Mouse (Mus musculus): ENCODE data around the gene Kl. TPM values are rescaled to one million over a fixed set of nuclear protein-coding genes. Genes with fewer than 3 reads are reported as not detected.

Kl gene
- polyA plus RNA-seq, 1 experiment from 2014 or later, result 0.04 TPM

DNA sequence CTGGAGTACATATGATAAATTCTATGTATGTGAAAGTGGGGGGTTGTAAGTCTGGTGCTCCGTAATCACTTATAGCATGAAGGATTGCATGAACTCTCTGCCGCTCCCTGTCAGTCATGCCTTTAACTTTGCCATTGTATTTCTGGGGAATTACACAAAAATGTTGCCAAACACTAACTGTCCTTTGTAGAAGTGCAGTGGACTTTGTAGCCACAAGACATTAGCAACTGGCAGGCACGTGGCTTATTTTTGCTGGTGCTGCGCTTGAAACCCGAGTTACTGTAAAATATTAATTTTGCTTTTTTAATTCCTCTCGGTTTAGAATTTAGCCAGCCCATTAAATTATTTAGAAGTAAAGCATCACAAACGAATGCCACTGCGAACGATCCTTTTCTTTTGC, 2.4 kb downstream of the Kl start:
- Histone ChIP-seq H3K4me2 (ENCODE audit: low read depth, low read length) (no peak overlapping the region), H3K9me3 (ENCODE audit: control insufficient read depth, low read length) (no peaks in the 10 kb centered on the region), H3K9ac (ENCODE audit: low read depth, low read length) (no peak overlapping the region), H3K27me3 (replicated peaks; ENCODE audit: control insufficient read depth, insufficient read depth, low read length) (peaks cover 25% of the 10 kb centered on the region), H3K36me3 (ENCODE audit: control insufficient read depth, insufficient read depth, low read length) (no peaks in the 10 kb centered on the region), H3K4me3 (ENCODE audit: low read length) (no peak overlapping the region), H3K27ac (ENCODE audit: low read length) (no peak overlapping the region), H3K4me1 (ENCODE audit: control insufficient read depth, insufficient read depth, low read length) (peaks cover 9% of the 10 kb centered on the region)
- no peak for ATAC-seq
- WGBS, result 90% methylated on average over 9 of the region's 9 CpGs

DNA sequence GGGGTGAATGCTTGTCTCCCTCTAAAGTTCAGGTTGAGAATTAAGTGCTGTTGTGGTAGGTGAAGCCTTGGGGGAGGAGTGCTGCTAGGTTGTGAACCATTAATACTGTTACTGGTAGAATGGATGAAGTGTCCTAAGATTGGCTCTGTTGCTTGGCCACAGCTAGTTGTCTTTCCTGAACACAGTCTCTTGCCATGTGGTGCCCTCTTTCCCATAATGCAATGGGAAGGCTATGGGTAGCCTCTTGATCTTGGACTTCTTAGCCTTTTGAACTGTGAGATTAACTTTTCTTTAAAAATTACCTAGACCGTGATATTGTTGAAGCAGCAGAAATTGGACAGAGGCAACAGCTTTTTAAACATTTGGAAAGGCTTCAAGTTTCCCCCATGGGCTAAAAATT, 7.5 kb downstream of the Kl start:
- H3K9ac ChIP-seq (ENCODE audit: low read depth, low read length), result no peak overlapping the region
- WGBS, result 79% methylated on average over 1 of the region's 1 CpGs
- no peak for ATAC-seq

DNA sequence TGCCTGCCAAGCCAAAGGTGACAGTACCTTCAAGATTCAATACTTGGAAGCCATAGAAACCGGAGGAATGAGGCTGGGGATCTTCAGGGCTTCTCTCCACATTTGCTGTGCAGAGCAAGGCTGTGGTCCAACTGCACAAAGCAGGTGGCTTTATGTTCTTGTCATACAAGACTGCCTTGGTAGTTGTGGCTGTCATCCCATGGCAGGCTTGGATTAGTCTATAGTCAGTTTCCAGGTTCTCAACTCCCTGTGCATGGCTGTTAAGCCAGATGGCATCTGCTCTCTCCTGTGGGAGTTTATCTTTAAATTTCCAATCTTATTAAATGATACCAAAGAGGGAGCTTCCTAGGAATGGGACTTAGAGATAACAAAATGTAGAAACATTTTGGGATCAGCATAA, 9.2 kb downstream of the Kl start:
- Histone ChIP-seq H3K9ac (ENCODE audit: low read depth, low read length) (no peak overlapping the region), H3K27ac (ENCODE audit: low read length) (no peak overlapping the region), H3K9me3 (ENCODE audit: control insufficient read depth, low read length) (no peaks in the 10 kb centered on the region), H3K4me3 (ENCODE audit: low read length) (no peak overlapping the region), H3K36me3 (ENCODE audit: control insufficient read depth, insufficient read depth, low read length) (no peaks in the 10 kb centered on the region), H3K27me3 (replicated peaks; ENCODE audit: control insufficient read depth, insufficient read depth, low read length) (no peaks in the 10 kb centered on the region), H3K4me2 (ENCODE audit: low read depth, low read length) (no peak overlapping the region), H3K4me1 (ENCODE audit: control insufficient read depth, insufficient read depth, low read length) (no peaks in the 10 kb centered on the region)
- no peak for ATAC-seq
- WGBS, result 86% methylated on average over 1 of the region's 1 CpGs

More for the DNA sequence above, 7.5 kb downstream of the Kl start:
- Histone ChIP-seq H3K36me3 (ENCODE audit: control insufficient read depth, insufficient read depth, low read length) (no peaks in the 10 kb centered on the region), H3K4me1 (ENCODE audit: control insufficient read depth, insufficient read depth, low read length) (no peaks in the 10 kb centered on the region), H3K4me3 (ENCODE audit: low read length) (no peak overlapping the region), H3K27me3 (replicated peaks; ENCODE audit: control insufficient read depth, insufficient read depth, low read length) (no peaks in the 10 kb centered on the region), H3K9me3 (ENCODE audit: control insufficient read depth, low read length) (no peaks in the 10 kb centered on the region), H3K27ac (ENCODE audit: low read length) (no peak overlapping the region), H3K4me2 (ENCODE audit: low read depth, low read length) (no peak overlapping the region)

DNA sequence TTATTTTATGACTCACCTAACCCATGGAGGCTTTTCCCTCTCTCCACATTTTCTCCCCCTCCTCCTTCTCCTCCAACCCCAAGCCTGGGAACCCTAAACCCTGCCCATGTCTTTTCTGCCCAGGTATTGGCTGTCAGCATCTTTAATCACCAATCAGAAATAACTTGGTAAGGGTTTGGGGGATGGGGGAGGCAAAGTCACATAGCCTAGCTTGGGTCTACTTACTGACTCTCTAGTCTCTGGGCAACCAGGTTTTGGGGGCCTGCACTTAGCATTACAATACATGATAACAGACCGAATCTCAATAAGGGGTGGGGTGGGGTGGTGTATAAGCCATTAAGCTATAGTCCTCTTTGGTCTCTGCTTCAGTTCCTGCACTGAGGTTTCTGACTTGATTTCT, 10.3 kb downstream of the Kl start:
- Histone ChIP-seq H3K4me1 (ENCODE audit: control insufficient read depth, insufficient read depth, low read length) (no peaks in the 10 kb centered on the region), H3K27ac (ENCODE audit: low read length) (no peak overlapping the region), H3K9me3 (ENCODE audit: control insufficient read depth, low read length) (no peaks in the 10 kb centered on the region), H3K36me3 (ENCODE audit: control insufficient read depth, insufficient read depth, low read length) (no peaks in the 10 kb centered on the region), H3K27me3 (replicated peaks; ENCODE audit: control insufficient read depth, insufficient read depth, low read length) (no peaks in the 10 kb centered on the region), H3K9ac (ENCODE audit: low read depth, low read length) (no peak overlapping the region), H3K4me3 (ENCODE audit: low read length) (no peak overlapping the region), H3K4me2 (ENCODE audit: low read depth, low read length) (no peak overlapping the region)
- ATAC-seq, result no peak
- WGBS, result 82% methylated on average over 1 of the region's 1 CpGs

DNA sequence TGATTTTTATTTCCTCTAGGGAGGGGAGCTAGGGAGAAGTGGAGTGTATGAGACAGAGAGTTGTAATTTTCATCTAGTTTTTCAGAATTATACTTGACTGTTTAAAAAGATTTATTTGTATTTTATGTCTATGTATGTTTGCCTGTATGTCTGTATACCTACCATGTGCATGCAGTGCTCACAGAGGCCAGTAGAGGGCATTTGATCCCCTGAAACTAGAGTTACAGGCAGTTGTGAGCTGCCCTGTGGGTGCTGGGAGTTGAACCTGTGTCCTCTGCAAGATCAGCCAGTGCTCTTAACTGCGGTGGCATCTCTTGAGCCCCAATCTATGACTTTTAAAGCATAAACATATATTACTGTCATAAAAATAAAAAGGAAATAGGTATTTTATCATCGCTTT, 15.5 kb downstream of the Kl start:
- Histone ChIP-seq H3K4me1 (ENCODE audit: control insufficient read depth, insufficient read depth, low read length) (no peaks in the 10 kb centered on the region), H3K9me3 (ENCODE audit: control insufficient read depth, low read length) (no peaks in the 10 kb centered on the region), H3K9ac (ENCODE audit: low read depth, low read length) (no peak overlapping the region), H3K27ac (ENCODE audit: low read length) (no peak overlapping the region), H3K4me3 (ENCODE audit: low read length) (no peak overlapping the region), H3K27me3 (replicated peaks; ENCODE audit: control insufficient read depth, insufficient read depth, low read length) (no peaks in the 10 kb centered on the region), H3K36me3 (ENCODE audit: control insufficient read depth, insufficient read depth, low read length) (no peaks in the 10 kb centered on the region), H3K4me2 (ENCODE audit: low read depth, low read length) (no peak overlapping the region)
- WGBS, result 96% methylated on average over 2 of the region's 2 CpGs
- no peak for ATAC-seq

DNA sequence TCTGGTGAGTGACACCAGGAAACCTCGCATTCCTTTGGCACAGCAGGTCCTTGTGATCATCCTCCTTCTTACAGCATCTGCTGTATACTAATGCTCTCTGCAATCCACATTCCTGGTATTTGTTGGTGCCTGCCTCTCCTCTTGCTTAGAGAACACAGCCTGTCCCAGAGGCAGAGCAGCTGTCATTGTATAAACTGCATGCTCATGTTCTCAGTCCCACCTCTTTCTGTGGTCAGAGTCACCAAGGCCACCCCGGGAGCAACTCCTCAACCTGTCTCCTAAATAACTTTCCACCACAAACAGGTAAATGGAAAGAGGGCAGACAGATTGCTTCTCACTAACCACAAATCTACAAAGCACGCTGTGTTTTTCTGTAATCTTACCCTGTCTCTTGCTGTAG, 18.1 kb downstream of the Kl start:
- Histone ChIP-seq H3K36me3 (ENCODE audit: control insufficient read depth, insufficient read depth, low read length) (no peaks in the 10 kb centered on the region), H3K9ac (ENCODE audit: low read depth, low read length) (no peak overlapping the region), H3K9me3 (ENCODE audit: control insufficient read depth, low read length) (no peaks in the 10 kb centered on the region), H3K4me3 (ENCODE audit: low read length) (no peak overlapping the region), H3K4me2 (ENCODE audit: low read depth, low read length) (no peak overlapping the region), H3K4me1 (ENCODE audit: control insufficient read depth, insufficient read depth, low read length) (no peaks in the 10 kb centered on the region), H3K27me3 (replicated peaks; ENCODE audit: control insufficient read depth, insufficient read depth, low read length) (no peaks in the 10 kb centered on the region), H3K27ac (ENCODE audit: low read length) (no peak overlapping the region)
- WGBS, result 37% methylated on average over 3 of the region's 3 CpGs
- ATAC-seq, result no peak

DNA sequence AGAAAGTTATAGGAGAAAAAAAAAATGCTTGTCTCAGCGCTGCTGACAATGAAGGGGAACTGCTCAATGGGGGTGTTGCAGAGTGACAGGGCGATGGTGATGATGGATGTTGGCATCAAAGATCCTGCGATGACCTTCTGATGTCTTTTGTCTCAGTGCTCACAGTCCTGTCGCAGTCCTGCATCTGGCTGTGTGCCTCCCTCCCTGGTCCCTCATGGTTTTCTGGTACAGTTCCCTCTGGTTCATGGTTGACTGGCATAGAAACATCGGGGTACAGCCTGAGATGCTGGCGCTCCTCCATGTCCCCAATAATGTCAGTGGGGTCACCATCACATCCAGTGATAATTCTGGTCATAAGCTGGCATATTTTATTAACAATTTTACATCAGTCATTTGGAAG, 18.7 kb downstream of the Kl start:
- ATAC-seq, result no peak
- Histone ChIP-seq H3K4me1 (ENCODE audit: control insufficient read depth, insufficient read depth, low read length) (no peaks in the 10 kb centered on the region), H3K27me3 (replicated peaks; ENCODE audit: control insufficient read depth, insufficient read depth, low read length) (no peaks in the 10 kb centered on the region), H3K9me3 (ENCODE audit: control insufficient read depth, low read length) (no peaks in the 10 kb centered on the region), H3K4me3 (ENCODE audit: low read length) (no peak overlapping the region), H3K36me3 (ENCODE audit: control insufficient read depth, insufficient read depth, low read length) (no peaks in the 10 kb centered on the region), H3K27ac (ENCODE audit: low read length) (no peak overlapping the region), H3K4me2 (ENCODE audit: low read depth, low read length) (no peak overlapping the region), H3K9ac (ENCODE audit: low read depth, low read length) (no peak overlapping the region)
- WGBS, result 67% methylated on average over 6 of the region's 6 CpGs

DNA sequence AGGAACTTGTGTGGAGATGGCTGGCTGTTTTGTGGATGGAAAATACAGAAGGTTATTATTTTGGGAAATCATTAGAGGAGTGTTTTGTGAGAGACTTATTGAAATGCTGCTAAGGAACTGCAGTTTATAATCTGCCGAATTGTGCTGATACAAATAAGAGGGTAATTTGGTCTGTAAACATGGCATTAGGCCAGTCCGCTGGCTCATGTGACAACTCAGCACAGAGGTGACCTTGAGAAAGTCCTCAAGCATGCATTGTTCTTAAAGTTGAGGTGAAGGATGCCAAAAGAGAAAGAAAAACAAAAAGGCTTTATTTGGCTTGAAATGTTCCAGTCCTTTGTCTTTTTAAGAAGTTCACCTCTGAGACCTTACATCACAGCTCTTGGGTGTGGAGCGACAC, 21.8 kb downstream of the Kl start:
- no peaks in the 10 kb centered on the region for H3K36me3 ChIP-seq (ENCODE audit: control insufficient read depth, insufficient read depth, low read length)
- H3K9ac ChIP-seq (ENCODE audit: low read depth, low read length), result no peak overlapping the region
- no peaks in the 10 kb centered on the region for H3K27me3 ChIP-seq (replicated peaks; ENCODE audit: control insufficient read depth, insufficient read depth, low read length)
- 61% methylated on average over 3 of the region's 3 CpGs for WGBS
- H3K4me2 ChIP-seq (ENCODE audit: low read depth, low read length), result no peak overlapping the region
- H3K4me3 ChIP-seq (ENCODE audit: low read length), result no peak overlapping the region
- no peaks in the 10 kb centered on the region for H3K4me1 ChIP-seq (ENCODE audit: control insufficient read depth, insufficient read depth, low read length)
- H3K9me3 ChIP-seq (ENCODE audit: control insufficient read depth, low read length), result no peaks in the 10 kb centered on the region
- H3K27ac ChIP-seq (ENCODE audit: low read length), result no peak overlapping the region
- no peak for ATAC-seq

DNA sequence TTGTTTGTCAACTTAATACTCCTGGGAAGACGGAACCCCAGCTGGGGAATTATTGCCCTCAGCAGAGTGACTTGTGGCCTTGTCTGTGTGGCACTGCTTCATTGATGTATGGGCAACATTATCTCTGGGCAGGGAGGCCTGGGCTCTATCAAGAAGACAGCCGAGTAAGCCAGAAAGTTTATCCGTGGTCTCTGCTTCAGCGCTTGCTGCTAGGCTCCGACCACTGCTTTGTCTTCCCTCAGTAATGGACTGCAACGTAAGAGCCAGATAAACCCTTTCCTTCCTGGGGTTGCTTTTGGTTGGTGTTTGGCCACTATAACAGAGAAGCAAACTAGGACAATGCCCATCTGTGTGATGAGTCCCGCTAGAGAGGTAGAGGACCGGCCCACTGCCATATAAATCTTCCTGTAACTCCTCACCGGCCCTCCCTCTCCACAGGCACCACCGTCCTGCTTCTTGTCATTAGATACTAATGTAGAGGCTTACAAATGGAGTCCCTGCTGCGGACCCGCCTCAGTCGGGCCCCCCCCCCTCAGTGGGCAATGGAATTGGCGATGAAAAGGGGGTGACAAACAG, 25.1 kb downstream of the Kl start:
- no peaks in the 10 kb centered on the region for H3K27me3 ChIP-seq (replicated peaks; ENCODE audit: control insufficient read depth, insufficient read depth, low read length)
- H3K9ac ChIP-seq (ENCODE audit: low read depth, low read length), result no peak overlapping the region
- WGBS, result 40% methylated on average over 14 of the region's 14 CpGs
- H3K4me3 ChIP-seq (ENCODE audit: low read length), result no peak overlapping the region
- H3K36me3 ChIP-seq (ENCODE audit: control insufficient read depth, insufficient read depth, low read length), result no peaks in the 10 kb centered on the region
- H3K27ac ChIP-seq (ENCODE audit: low read length), result no peak overlapping the region
- no peaks in the 10 kb centered on the region for H3K9me3 ChIP-seq (ENCODE audit: control insufficient read depth, low read length)
- H3K4me2 ChIP-seq (ENCODE audit: low read depth, low read length), result no peak overlapping the region
- H3K4me1 ChIP-seq (ENCODE audit: control insufficient read depth, insufficient read depth, low read length), result no peaks in the 10 kb centered on the region
- no peak for ATAC-seq

Measured in intestine, embryonic 16.5 days (tissue).